Mouse (Mus musculus): ENCODE data around the gene Fth1. TPM values are rescaled to one million over a fixed set of nuclear protein-coding genes. Genes with fewer than 3 reads are reported as not detected.

Fth1 gene
- polyA plus RNA-seq, 1 experiment from 2014 or later: 1,694 TPM

DNA sequence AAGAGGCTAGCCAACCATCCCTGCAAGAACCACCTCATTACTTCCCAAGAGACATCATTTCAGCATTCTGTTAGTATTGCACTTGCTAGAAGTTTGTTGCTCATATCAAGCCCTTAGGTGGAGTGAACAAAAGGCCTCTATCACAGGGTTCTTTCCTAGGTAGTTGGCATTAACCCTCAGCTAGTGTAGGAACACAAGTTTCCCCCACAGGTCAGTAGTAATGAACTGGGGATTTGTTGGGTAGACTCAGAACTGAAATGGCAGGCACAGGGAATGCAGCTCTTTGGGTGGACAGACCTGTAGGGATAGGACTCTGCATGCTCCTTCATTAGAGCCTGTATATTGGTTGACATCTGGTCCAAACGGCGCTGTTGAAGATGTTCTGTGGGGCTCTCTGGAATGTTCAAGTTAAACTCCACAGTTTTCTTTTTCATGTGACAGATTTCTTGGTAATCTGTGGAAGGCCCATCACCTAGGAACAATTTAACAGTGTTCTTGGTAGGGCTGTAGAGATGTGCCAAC is 5.6 kb downstream of the Fth1 start:
- Histone ChIP-seq H3K36me3 (ENCODE audit: control insufficient read depth, insufficient read depth, low read length) (peaks cover 11% of the 10 kb centered on the region), H3K4me3 (ENCODE audit: low read depth, low read length) (no peak overlapping the region), H3K4me2 (ENCODE audit: low read length) (no peak overlapping the region), H3K27me3 (ENCODE audit: control insufficient read depth, insufficient read depth, low read depth, low read length) (no peaks in the 10 kb centered on the region), H3K9me3 (replicated peaks; ENCODE audit: control insufficient read depth, low read length, poor library complexity, severe bottlenecking) (no peaks in the 10 kb centered on the region), H3K9ac (ENCODE audit: low read depth, low read length) (no peak overlapping the region), H3K27ac (ENCODE audit: low read length) (no peak overlapping the region), H3K4me1 (ENCODE audit: control insufficient read depth, insufficient read depth, low read length) (peaks cover 19% of the 10 kb centered on the region)
- ATAC-seq: no peak
- WGBS: 95% methylated on average over 2 of the region's 2 CpGs

DNA sequence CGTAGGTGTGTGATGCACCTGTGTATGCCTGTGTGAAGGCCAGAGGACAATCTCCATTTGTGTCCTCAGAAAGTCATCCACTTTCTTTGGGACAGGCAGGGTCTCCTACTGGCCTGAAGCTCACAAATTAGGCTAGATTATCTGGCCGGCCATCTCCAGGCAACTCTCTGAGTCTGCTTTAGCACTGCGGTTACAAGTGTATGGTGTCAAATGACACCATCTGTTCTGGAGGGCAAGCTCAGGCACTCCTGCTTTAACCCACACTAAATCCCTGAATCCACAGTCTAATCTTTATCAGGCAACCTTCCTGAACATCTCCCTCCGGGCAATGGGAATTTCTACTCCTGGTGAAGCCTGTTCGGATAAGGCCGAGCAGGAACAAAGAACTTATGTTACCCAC is 6.8 kb downstream of the Fth1 start:
- H3K4me1 ChIP-seq (ENCODE audit: control insufficient read depth, insufficient read depth, low read length): peaks cover 11% of the 10 kb centered on the region
- no peak overlapping the region for H3K27ac ChIP-seq (ENCODE audit: low read length)
- no peaks in the 10 kb centered on the region for H3K27me3 ChIP-seq (ENCODE audit: control insufficient read depth, insufficient read depth, low read depth, low read length)
- H3K4me3 ChIP-seq (ENCODE audit: low read depth, low read length): no peak overlapping the region
- H3K36me3 ChIP-seq (ENCODE audit: control insufficient read depth, insufficient read depth, low read length): peaks cover 11% of the 10 kb centered on the region
- no peaks in the 10 kb centered on the region for H3K9me3 ChIP-seq (replicated peaks; ENCODE audit: control insufficient read depth, low read length, poor library complexity, severe bottlenecking)
- WGBS: 57% methylated on average over 6 of the region's 6 CpGs
- H3K4me2 ChIP-seq (ENCODE audit: low read length): no peak overlapping the region
- no peak overlapping the region for H3K9ac ChIP-seq (ENCODE audit: low read depth, low read length)
- no peak for ATAC-seq

DNA sequence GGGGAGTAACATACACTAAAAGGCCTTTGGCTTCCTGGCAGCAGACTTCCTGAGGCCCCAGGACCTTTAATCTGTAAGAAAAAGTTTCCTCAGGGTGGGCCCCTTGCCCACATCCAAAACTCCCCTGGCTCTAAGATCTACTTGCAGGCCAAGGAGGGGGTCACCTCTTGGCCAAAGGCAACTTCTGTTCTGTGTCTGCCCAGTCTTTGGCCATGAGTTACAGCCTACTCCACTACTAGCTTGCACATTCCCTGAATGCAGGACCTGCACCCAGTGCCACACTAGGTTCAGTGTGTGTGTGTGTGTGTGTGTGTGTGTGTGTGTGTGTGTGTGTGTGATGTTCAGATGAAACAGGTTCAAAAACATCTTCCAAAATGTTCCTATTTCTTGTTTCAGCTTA is 7.2 kb downstream of the Fth1 start:
- no peak overlapping the region for H3K4me3 ChIP-seq (ENCODE audit: low read depth, low read length)
- no peaks in the 10 kb centered on the region for H3K9me3 ChIP-seq (replicated peaks; ENCODE audit: control insufficient read depth, low read length, poor library complexity, severe bottlenecking)
- ATAC-seq: no peak
- no peak overlapping the region for H3K9ac ChIP-seq (ENCODE audit: low read depth, low read length)
- H3K27ac ChIP-seq (ENCODE audit: low read length): no peak overlapping the region
- no peak overlapping the region for H3K4me2 ChIP-seq (ENCODE audit: low read length)
- H3K36me3 ChIP-seq (ENCODE audit: control insufficient read depth, insufficient read depth, low read length): peaks cover 11% of the 10 kb centered on the region
- H3K4me1 ChIP-seq (ENCODE audit: control insufficient read depth, insufficient read depth, low read length): peaks cover 11% of the 10 kb centered on the region
- H3K27me3 ChIP-seq (ENCODE audit: control insufficient read depth, insufficient read depth, low read depth, low read length): no peaks in the 10 kb centered on the region

GRCm38 (mm10) chr19:9989171-9989883 is 8.9 kb downstream of the Fth1 start:
- H3K27me3 ChIP-seq (ENCODE audit: control insufficient read depth, insufficient read depth, low read depth, low read length): no peaks in the 10 kb centered on the region
- no peak for ATAC-seq
- WGBS: 68% methylated on average over 17 of the region's 17 CpGs
- no peak overlapping the region for H3K4me2 ChIP-seq (ENCODE audit: low read length)
- no peaks in the 10 kb centered on the region; the same call in 1 of the 2 replicates for H3K4me1 ChIP-seq (ENCODE audit: control insufficient read depth, insufficient read depth, low read length)
- H3K9me3 ChIP-seq (replicated peaks; ENCODE audit: control insufficient read depth, low read length, poor library complexity, severe bottlenecking): no peaks in the 10 kb centered on the region
- H3K9ac ChIP-seq (ENCODE audit: low read depth, low read length): no peak overlapping the region
- H3K36me3 ChIP-seq (ENCODE audit: control insufficient read depth, insufficient read depth, low read length): peaks cover 11% of the 10 kb centered on the region
- H3K27ac ChIP-seq (ENCODE audit: low read length): no peak overlapping the region
- no peak overlapping the region for H3K4me3 ChIP-seq (ENCODE audit: low read depth, low read length)

GRCm38 (mm10) chr19:9989884-9990256 is 9.5 kb downstream of the Fth1 start:
- Histone ChIP-seq H3K4me1 (ENCODE audit: control insufficient read depth, insufficient read depth, low read length) (no peaks in the 10 kb centered on the region; the same call in 1 of the 2 replicates), H3K36me3 (ENCODE audit: control insufficient read depth, insufficient read depth, low read length) (peaks cover 9% of the 10 kb centered on the region), H3K4me3 (ENCODE audit: low read depth, low read length) (no peak overlapping the region), H3K27me3 (ENCODE audit: control insufficient read depth, insufficient read depth, low read depth, low read length) (no peaks in the 10 kb centered on the region), H3K9me3 (replicated peaks; ENCODE audit: control insufficient read depth, low read length, poor library complexity, severe bottlenecking) (no peaks in the 10 kb centered on the region), H3K9ac (ENCODE audit: low read depth, low read length) (no peak overlapping the region), H3K4me2 (ENCODE audit: low read length) (no peak overlapping the region), H3K27ac (ENCODE audit: low read length) (no peak overlapping the region)
- no peak for ATAC-seq

GRCm38 (mm10) chr19:9991304-9991703 is 10.9 kb downstream of the Fth1 start:
- ATAC-seq: no peak

DNA sequence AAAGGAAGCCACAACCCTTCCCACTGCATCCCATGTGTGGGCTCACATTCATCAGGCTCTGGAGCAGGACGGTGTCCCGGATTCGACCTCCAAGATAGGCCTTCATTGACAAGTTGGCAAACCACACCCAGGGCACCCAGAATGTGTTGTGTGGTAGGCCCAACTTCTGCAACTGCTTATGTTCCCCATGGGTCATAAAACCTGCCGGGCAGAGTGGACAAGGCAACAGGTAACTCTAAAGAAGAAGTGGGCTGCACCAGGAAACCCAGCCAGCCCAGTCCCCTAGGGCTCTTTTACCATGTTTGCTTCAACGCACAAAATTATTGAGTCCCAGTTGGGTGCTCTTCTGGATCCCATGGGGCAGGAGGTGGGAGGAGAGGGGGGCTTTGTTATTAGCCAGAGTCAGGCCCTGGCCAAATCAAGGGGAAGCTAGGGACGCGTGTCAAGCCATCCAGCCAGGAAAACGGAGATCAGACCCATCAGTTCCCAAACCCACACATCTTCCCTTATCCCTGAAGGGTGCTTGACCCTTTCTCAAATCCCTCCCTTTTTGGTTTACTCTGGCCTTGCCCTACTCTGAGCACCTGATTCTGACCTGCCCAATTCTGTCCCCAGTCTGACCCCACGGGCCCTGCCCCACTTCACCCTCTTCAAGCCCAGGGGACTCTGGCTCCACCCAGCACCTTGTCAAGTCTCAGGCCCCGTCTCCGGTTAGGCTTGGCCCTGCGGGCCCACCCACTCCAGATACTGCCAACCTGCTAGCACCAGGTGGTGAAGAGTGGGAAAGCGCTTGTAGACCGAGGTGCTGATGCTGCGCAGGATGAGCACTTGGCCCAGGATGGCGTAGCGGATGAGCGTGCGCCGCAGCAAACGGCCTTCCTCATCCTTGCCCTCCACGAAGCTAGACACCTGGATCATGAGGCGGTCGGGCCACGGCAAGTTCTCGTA is 11.9 kb downstream of the Fth1 start:
- ATAC-seq: peak; percentile 74
- Histone ChIP-seq H3K4me3 (ENCODE audit: low read depth, low read length) (peak overlapping the region; percentile 30), H3K36me3 (ENCODE audit: control insufficient read depth, insufficient read depth, low read length) (no peaks in the 10 kb centered on the region), H3K27me3 (ENCODE audit: control insufficient read depth, insufficient read depth, low read depth, low read length) (no peaks in the 10 kb centered on the region), H3K9ac (ENCODE audit: low read depth, low read length) (peak overlapping the region; percentile 53), H3K4me2 (ENCODE audit: low read length) (peak overlapping the region; percentile 57), H3K27ac (ENCODE audit: low read length) (no peak overlapping the region), H3K4me1 (ENCODE audit: control insufficient read depth, insufficient read depth, low read length) (no peaks in the 10 kb centered on the region; the same call in 1 of the 2 replicates), H3K9me3 (replicated peaks; ENCODE audit: control insufficient read depth, low read length, poor library complexity, severe bottlenecking) (no peaks in the 10 kb centered on the region)
- 45% methylated on average over 26 of the region's 26 CpGs for WGBS

More at GRCm38 (mm10) chr19:9991304-9991703, 10.9 kb downstream of the Fth1 start:
- H3K9me3 ChIP-seq (replicated peaks; ENCODE audit: control insufficient read depth, low read length, poor library complexity, severe bottlenecking): no peaks in the 10 kb centered on the region
- H3K36me3 ChIP-seq (ENCODE audit: control insufficient read depth, insufficient read depth, low read length): no peaks in the 10 kb centered on the region
- H3K27ac ChIP-seq (ENCODE audit: low read length): no peak overlapping the region
- no peaks in the 10 kb centered on the region for H3K27me3 ChIP-seq (ENCODE audit: control insufficient read depth, insufficient read depth, low read depth, low read length)
- H3K4me1 ChIP-seq (ENCODE audit: control insufficient read depth, insufficient read depth, low read length): no peaks in the 10 kb centered on the region; the same call in 1 of the 2 replicates
- no peak overlapping the region for H3K9ac ChIP-seq (ENCODE audit: low read depth, low read length)
- no peak overlapping the region for H3K4me3 ChIP-seq (ENCODE audit: low read depth, low read length)
- 20% methylated on average over 5 of the region's 5 CpGs for WGBS
- no peak overlapping the region for H3K4me2 ChIP-seq (ENCODE audit: low read length)

GRCm38 (mm10) chr19:9993036-9993656 is 12.7 kb downstream of the Fth1 start:
- H3K36me3 ChIP-seq (ENCODE audit: control insufficient read depth, insufficient read depth, low read length): no peaks in the 10 kb centered on the region
- ATAC-seq: peak; percentile 90
- no peaks in the 10 kb centered on the region; the same call in 1 of the 2 replicates for H3K4me1 ChIP-seq (ENCODE audit: control insufficient read depth, insufficient read depth, low read length)
- 0 out of 2 replicates have a peak overlapping the region, but pooled peaks have one; percentile 11 for H3K27ac ChIP-seq (ENCODE audit: low read length)
- H3K9ac ChIP-seq (ENCODE audit: low read depth, low read length): peak overlapping the region; percentile 53
- no peaks in the 10 kb centered on the region for H3K9me3 ChIP-seq (replicated peaks; ENCODE audit: control insufficient read depth, low read length, poor library complexity, severe bottlenecking)
- H3K4me2 ChIP-seq (ENCODE audit: low read length): peak overlapping the region; percentile 57
- 7% methylated on average over 17 of the region's 17 CpGs for WGBS
- H3K27me3 ChIP-seq (ENCODE audit: control insufficient read depth, insufficient read depth, low read depth, low read length): no peaks in the 10 kb centered on the region
- peak overlapping the region; percentile 30 for H3K4me3 ChIP-seq (ENCODE audit: low read depth, low read length)

Data from midbrain, embryonic 16.5 days (tissue).